Mouse (Mus musculus) olfactory bulb, adult 2 months (tissue): ENCODE measurements around the gene Gm21885.

Experiments used
- CTCF ChIP-seq: fragments of 200-500 bp; IDR thresholded peaks from 2 replicates; pipeline ENCODE4 v1.5.1; 2012; ENCODE audit warnings: low read depth, mild to moderate bottlenecking, low read length, moderate library complexity; ENCODE audit not compliant: insufficient read depth
- POLR2A ChIP-seq: fragments of 200-500 bp; IDR thresholded peaks from 2 replicates; pipeline ENCODE4 v1.6.1; 2012; ENCODE audit warnings: mild to moderate bottlenecking, low read depth, low read length, moderate library complexity; ENCODE audit not compliant: insufficient read depth

GRCm38 (mm10) chr11:94322636-94323035 is 41.0 kb downstream of the Gm21885 start:
- no peak for TF ChIP-seq POLR2A
- TF ChIP-seq CTCF, result no peak
